18 mouse cellular contexts compared by ENCODE assay signal in genomic region chr8:95885271-95885841, GRCm38 (mm10). TPM values are rescaled to one million over a fixed set of nuclear protein-coding genes. Genes with fewer than 3 reads are reported as not detected.
DNase-seq lines count a peak whose midpoint lies in the region; ATAC-seq and TF ChIP-seq lines count a peak whose summit lies in the region.
"Had no signal": no experiment of that assay in that cellular context is flagged by ENCODE, and none has a peak within 500 bp of the region (broad histone marks: within the 10 kb centered on the region; RNA-seq: fewer than 3 reads in every experiment).

No protein-coding gene starts in this region.

- WGBS in kidney, postnatal 0 days: 59% methylated on average over 5 of the region's 5 CpGs
- 71% methylated on average over 5 of the region's 5 CpGs for WGBS in kidney, embryonic 14.5 days
- WGBS in liver, embryonic 12.5 days (ENCODE audit: insufficient replicate concordance): 59% methylated on average over 5 of the region's 5 CpGs

- no peaks in the 10 kb centered on the region for H3K36me3 ChIP-seq in kidney, postnatal 0 days (ENCODE audit: insufficient read depth, low read length)
- no peaks in the 10 kb centered on the region for H3K36me3 ChIP-seq in kidney, embryonic 14.5 days (ENCODE audit: control insufficient read depth, insufficient read depth, low read length)
- H3K36me3 ChIP-seq in liver, embryonic 12.5 days: peaks cover 15% of the 10 kb centered on the region
- H3K36me3 ChIP-seq: kidney, embryonic 15.5 days; midbrain, embryonic 15.5 days; neural tube, embryonic 12.5 days had no signal

- no peak overlapping the region for H3K4me2 ChIP-seq in kidney, postnatal 0 days (ENCODE audit: low read length)
- no peak overlapping the region for H3K4me2 ChIP-seq in kidney, embryonic 14.5 days (replicated peaks; ENCODE audit: low read depth, low read length)
- H3K4me2 ChIP-seq in liver, embryonic 12.5 days: peak overlapping the region; percentile 27
- H3K4me2 ChIP-seq: midbrain, embryonic 15.5 days; neural tube, embryonic 12.5 days had no signal

- peaks cover 14% of the 10 kb centered on the region; the same call in 1 of the 2 replicates for H3K4me1 ChIP-seq in kidney, postnatal 0 days (replicated peaks; ENCODE audit: insufficient read depth, low read length)
- H3K4me1 ChIP-seq in kidney, embryonic 14.5 days (ENCODE audit: control insufficient read depth, insufficient read depth, low read length): peaks cover 6% of the 10 kb centered on the region
- H3K4me1 ChIP-seq in liver, embryonic 12.5 days: peaks cover 44% of the 10 kb centered on the region

- H3K9me3 ChIP-seq in kidney, postnatal 0 days (replicated peaks; ENCODE audit: low read length): no peaks in the 10 kb centered on the region
- H3K9me3 ChIP-seq in kidney, embryonic 14.5 days (ENCODE audit: control insufficient read depth, low read length): no peaks in the 10 kb centered on the region
- H3K9me3 ChIP-seq in liver, embryonic 12.5 days (replicated peaks): no peaks in the 10 kb centered on the region
- H3K9me3 ChIP-seq: forebrain, embryonic 10.5 days; G1E; heart, embryonic 12.5 days; kidney, embryonic 15.5 days; midbrain, embryonic 15.5 days; neural tube, embryonic 12.5 days had no signal

- H3K27ac ChIP-seq in gastrocnemius, adult 2 months: peak overlapping the region; percentile 98
- 0 out of 2 replicates have a peak overlapping the region, but pooled peaks have one; percentile 50 for H3K27ac ChIP-seq in kidney, postnatal 0 days
- H3K27ac ChIP-seq in kidney, embryonic 14.5 days (ENCODE audit: low read depth, low read length): no peak overlapping the region
- peak overlapping the region; percentile 36; the same call in 1 of the 2 replicates for H3K27ac ChIP-seq in liver, embryonic 12.5 days
- H3K27ac ChIP-seq: forebrain, embryonic 10.5 days; layer of hippocampus, adult 2 months; midbrain, embryonic 15.5 days; neural tube, embryonic 12.5 days had no signal

- no peak for TF ChIP-seq CTCF in gastrocnemius, adult 2 months (IDR thresholded peaks at IDR 0.05)
- TF ChIP-seq CTCF in kidney, postnatal 0 days (IDR thresholded peaks at IDR 0.05; ENCODE audit: low read depth): no peak

- no peak overlapping the region for H3K9ac ChIP-seq in kidney, postnatal 0 days (ENCODE audit: low read depth, low read length)
- no peak overlapping the region for H3K9ac ChIP-seq in kidney, embryonic 14.5 days (ENCODE audit: low read depth, low read length)
- no peak overlapping the region for H3K9ac ChIP-seq in liver, embryonic 12.5 days
- H3K9ac ChIP-seq: kidney, embryonic 15.5 days; midbrain, embryonic 15.5 days; neural tube, embryonic 12.5 days had no signal

- peak; percentile 39 for DNase-seq in gastrocnemius, adult 2 months
- DNase-seq in gastrocnemius, postnatal 10 days: no peak
- no peak for DNase-seq in kidney, postnatal 0 days (ENCODE audit: low spot score)
- DNase-seq in thymus, postnatal 0 days (ENCODE audit: low spot score): no peak
- DNase-seq: B cell, adult 2 months; cerebellum, adult 11-12 months; right cerebral cortex, postnatal 4 days had no signal

- no peaks in the 10 kb centered on the region for H3K27me3 ChIP-seq in kidney, postnatal 0 days (ENCODE audit: insufficient read depth, low read length)
- H3K27me3 ChIP-seq in kidney, embryonic 14.5 days (ENCODE audit: control insufficient read depth, insufficient read depth, low read length): no peaks in the 10 kb centered on the region
- H3K27me3 ChIP-seq in liver, embryonic 12.5 days (replicated peaks): no peaks in the 10 kb centered on the region
- H3K27me3 ChIP-seq: heart, embryonic 12.5 days; kidney, embryonic 15.5 days; midbrain, embryonic 15.5 days; neural tube, embryonic 12.5 days had no signal

- H3K4me3 ChIP-seq in gastrocnemius, adult 2 months: peak overlapping the region; percentile 80
- H3K4me3 ChIP-seq in kidney, postnatal 0 days (replicated peaks; ENCODE audit: low read depth, low read length): no peak overlapping the region
- no peak overlapping the region for H3K4me3 ChIP-seq in kidney, embryonic 14.5 days (ENCODE audit: low read length)
- no peak overlapping the region for H3K4me3 ChIP-seq in liver, embryonic 12.5 days
- H3K4me3 ChIP-seq: forebrain, embryonic 10.5 days; heart, embryonic 12.5 days; kidney, embryonic 15.5 days; layer of hippocampus, adult 2 months; midbrain, embryonic 15.5 days; neural tube, embryonic 12.5 days had no signal

- intact Hi-C loops in gastrocnemius, adult 2 months (cut with DNase I): no loop called here

- no peak for ATAC-seq in kidney, postnatal 0 days (replicated peaks; ENCODE audit: low FRiP score, low read depth)
- no peak for ATAC-seq in kidney, embryonic 14.5 days (ENCODE audit: low FRiP score, low TSS enrichment)
- ATAC-seq in liver, embryonic 12.5 days: no peak
- no peak for ATAC-seq in frontal cortex, adult (ENCODE audit: low TSS enrichment)
- ATAC-seq: hindbrain, embryonic 16.5 days; midbrain, embryonic 15.5 days had no signal

RNA-seq across cellular contexts. Expression of gene Got2, which starts 3.0 kb away (rescaled TPM):
- total RNA-seq in gastrocnemius, adult 2 months (2021): 100 to 1,000 TPM; 342 to 564 TPM
- 100 to 1,000 TPM; 271 to 301 TPM for total RNA-seq in gastrocnemius, postnatal 10 days (2021)
- polyA plus RNA-seq in kidney, postnatal 0 days (2015; fragmentation: Nextera tagmentation; extraction: Ambion mirVana): 266 and 295 TPM in 2 replicates
- 95.2 and 173 TPM in 2 replicates for polyA plus RNA-seq in kidney, embryonic 14.5 days (2014; fragmentation: Nextera tagmentation; extraction: Ambion mirVana)
- polyA plus RNA-seq in liver, embryonic 12.5 days (2016; fragmentation: Nextera tagmentation; extraction: Ambion mirVana): 203 and 223 TPM in 2 replicates
- polyA plus RNA-seq in thymus, postnatal 0 days (2015; fragmentation: Nextera tagmentation; extraction: Ambion mirVana): 121 and 125 TPM in 2 replicates

RNA-seq across cellular contexts. Expression of gene Slc38a7, which starts 32.0 kb away (rescaled TPM):
- total RNA-seq in gastrocnemius, adult 2 months (2021): 1 to 10 TPM; 6.7 to 6.8 TPM
- 1 to 10 TPM; 5.8 to 7.9 TPM for total RNA-seq in gastrocnemius, postnatal 10 days (2021)
- polyA plus RNA-seq in kidney, postnatal 0 days (2015; fragmentation: Nextera tagmentation; extraction: Ambion mirVana): 12.6 and 12.9 TPM in 2 replicates
- 12.5 and 14.6 TPM in 2 replicates for polyA plus RNA-seq in kidney, embryonic 14.5 days (2014; fragmentation: Nextera tagmentation; extraction: Ambion mirVana)
- 9.7 and 10.3 TPM in 2 replicates for polyA plus RNA-seq in liver, embryonic 12.5 days (2016; fragmentation: Nextera tagmentation; extraction: Ambion mirVana)
- polyA plus RNA-seq in thymus, postnatal 0 days (2015; fragmentation: Nextera tagmentation; extraction: Ambion mirVana): 6.4 and 6.9 TPM in 2 replicates
